ENCODE assay signal across 7 mouse cellular contexts in genomic region chr6:118477875-118478785, GRCm38 (mm10). TPM values are rescaled to one million over a fixed set of nuclear protein-coding genes. Genes with fewer than 3 reads are reported as not detected.
DNase-seq lines count a peak whose midpoint lies in the region; ATAC-seq and TF ChIP-seq lines count a peak whose summit lies in the region.

No protein-coding gene starts in this region.

- H3K4me1 ChIP-seq in lung, embryonic 16.5 days (replicated peaks; ENCODE audit: control insufficient read depth, insufficient read depth, low read length) = peaks cover 6% of the 10 kb centered on the region
- peaks cover 30% of the 10 kb centered on the region for H3K4me1 ChIP-seq in forebrain, embryonic 13.5 days
- H3K4me1 ChIP-seq in liver, embryonic 13.5 days (replicated peaks) = peaks cover 7% of the 10 kb centered on the region; the same call in 1 of the 2 replicates
- H3K4me1 ChIP-seq in stomach, postnatal 0 days (replicated peaks; ENCODE audit: control insufficient read depth, insufficient read depth) = no peaks in the 10 kb centered on the region

- H3K9me3 ChIP-seq in lung, embryonic 16.5 days (ENCODE audit: control insufficient read depth, low read length) = no peaks in the 10 kb centered on the region
- no peaks in the 10 kb centered on the region for H3K9me3 ChIP-seq in forebrain, embryonic 13.5 days (replicated peaks)
- H3K9me3 ChIP-seq in liver, embryonic 13.5 days (replicated peaks) = no peaks in the 10 kb centered on the region
- H3K9me3 ChIP-seq in stomach, postnatal 0 days (ENCODE audit: control insufficient read depth, low read length) = no peaks in the 10 kb centered on the region

- ATAC-seq in lung, embryonic 16.5 days (ENCODE audit: low read depth) = peak; percentile 8; the same call in 1 of the 2 replicates
- ATAC-seq in forebrain, embryonic 13.5 days = peak; percentile 46
- ATAC-seq in liver, embryonic 13.5 days (ENCODE audit: low read depth) = no peak
- no peak for ATAC-seq in stomach, postnatal 0 days (ENCODE audit: low FRiP score, low TSS enrichment)

- H3K4me2 ChIP-seq in lung, embryonic 16.5 days (ENCODE audit: low read depth, low read length) = peak overlapping the region; percentile 84
- H3K4me2 ChIP-seq in forebrain, embryonic 13.5 days = peak overlapping the region; percentile 71
- peak overlapping the region; percentile 68 for H3K4me2 ChIP-seq in liver, embryonic 13.5 days
- peak overlapping the region; percentile 62 for H3K4me2 ChIP-seq in stomach, postnatal 0 days (replicated peaks; ENCODE audit: low read depth)

- 25% methylated on average over 10 of the region's 10 CpGs for WGBS in lung, embryonic 16.5 days
- WGBS in forebrain, embryonic 13.5 days = 8% methylated on average over 10 of the region's 10 CpGs
- WGBS in liver, embryonic 13.5 days (ENCODE audit: insufficient replicate concordance) = 63% methylated on average over 10 of the region's 10 CpGs
- 27% methylated on average over 10 of the region's 10 CpGs for WGBS in stomach, postnatal 0 days

- H3K4me3 ChIP-seq in lung, embryonic 16.5 days (ENCODE audit: low read length) = peak overlapping the region; percentile 72
- H3K4me3 ChIP-seq in forebrain, embryonic 13.5 days = peak overlapping the region; percentile 56
- peak overlapping the region; percentile 55 for H3K4me3 ChIP-seq in liver, embryonic 13.5 days (replicated peaks)
- peak overlapping the region; percentile 57 for H3K4me3 ChIP-seq in stomach, postnatal 0 days (ENCODE audit: low read depth, low read length)

- no peaks in the 10 kb centered on the region for H3K27me3 ChIP-seq in lung, embryonic 16.5 days (ENCODE audit: control insufficient read depth, insufficient read depth, low read depth, low read length)
- H3K27me3 ChIP-seq in forebrain, embryonic 13.5 days = peaks cover 74% of the 10 kb centered on the region
- peaks cover 28% of the 10 kb centered on the region for H3K27me3 ChIP-seq in liver, embryonic 13.5 days
- no peaks in the 10 kb centered on the region for H3K27me3 ChIP-seq in stomach, postnatal 0 days (ENCODE audit: control insufficient read depth, insufficient read depth, low read length)

- no peak for TF ChIP-seq CTCF in stomach, postnatal 0 days (IDR thresholded peaks at IDR 0.05; ENCODE audit: low read depth)

- 0 out of 2 replicates have a peak, but pooled peaks cover 5% of the 10 kb centered on the region for H3K36me3 ChIP-seq in lung, embryonic 16.5 days (ENCODE audit: control insufficient read depth, insufficient read depth, low read length)
- no peaks in the 10 kb centered on the region for H3K36me3 ChIP-seq in forebrain, embryonic 13.5 days (ENCODE audit: poor library complexity, severe bottlenecking)
- no peaks in the 10 kb centered on the region for H3K36me3 ChIP-seq in liver, embryonic 13.5 days
- no peaks in the 10 kb centered on the region for H3K36me3 ChIP-seq in stomach, postnatal 0 days (ENCODE audit: control insufficient read depth, insufficient read depth, low read length)

- no peak for TF ChIP-seq EP300 in stomach, postnatal 0 days (optimal IDR thresholded peaks at IDR 0.05)

- H3K27ac ChIP-seq in lung, embryonic 16.5 days (ENCODE audit: low read length) = no peak overlapping the region; the same call in 1 of the 2 replicates
- no peak overlapping the region; the same call in 1 of the 2 replicates for H3K27ac ChIP-seq in forebrain, embryonic 13.5 days
- no peak overlapping the region for H3K27ac ChIP-seq in liver, embryonic 13.5 days
- H3K27ac ChIP-seq in stomach, postnatal 0 days (replicated peaks) = no peak overlapping the region

- no peak for DNase-seq in lung, adult 18-20 months
- no peak for DNase-seq in liver, embryonic 13.5 days
- no peak for DNase-seq in stomach, postnatal 0 days (ENCODE audit: low spot score)
- DNase-seq in thymus, postnatal 4 days = no peak
- DNase-seq in c-Kit-positive CD71-positive TER-119-positive erythroid progenitor cells, embryonic 14.5 days (ENCODE audit: low spot score) = no peak

- H3K9ac ChIP-seq in lung, embryonic 16.5 days (ENCODE audit: low read length) = peak overlapping the region; percentile 82
- peak overlapping the region; percentile 76 for H3K9ac ChIP-seq in forebrain, embryonic 13.5 days
- H3K9ac ChIP-seq in liver, embryonic 13.5 days = peak overlapping the region; percentile 58
- H3K9ac ChIP-seq in stomach, postnatal 0 days (ENCODE audit: low read length) = peak overlapping the region; percentile 76; the same call in 1 of the 2 replicates

RNA-seq across cellular contexts. Expression of gene Zfp9, which starts 1.0 kb away (rescaled TPM):
- polyA plus RNA-seq in lung, embryonic 16.5 days (2015; fragmentation: Nextera tagmentation; extraction: Ambion mirVana) = 9.0 and 9.6 TPM in 2 replicates
- polyA plus RNA-seq in forebrain, embryonic 13.5 days (2015; fragmentation: Nextera tagmentation; extraction: Ambion mirVana) = 6.3 and 7.4 TPM in 2 replicates
- 1.1 and 1.3 TPM in 2 replicates for polyA plus RNA-seq in liver, embryonic 13.5 days (2015; fragmentation: Nextera tagmentation; extraction: Ambion mirVana)
- 2.8 and 3.4 TPM in 2 replicates for polyA plus RNA-seq in stomach, postnatal 0 days (2015; fragmentation: Nextera tagmentation; extraction: Ambion mirVana)

RNA-seq across cellular contexts. Expression of gene Zfp248, which starts 22.8 kb away (rescaled TPM):
- 6.8 and 7.6 TPM in 2 replicates for polyA plus RNA-seq in lung, embryonic 16.5 days (2015; fragmentation: Nextera tagmentation; extraction: Ambion mirVana)
- 10.2 and 10.4 TPM in 2 replicates for polyA plus RNA-seq in forebrain, embryonic 13.5 days (2015; fragmentation: Nextera tagmentation; extraction: Ambion mirVana)
- polyA plus RNA-seq in liver, embryonic 13.5 days (2015; fragmentation: Nextera tagmentation; extraction: Ambion mirVana) = 1.2 and 1.6 TPM in 2 replicates
- 2.1 and 2.4 TPM in 2 replicates for polyA plus RNA-seq in stomach, postnatal 0 days (2015; fragmentation: Nextera tagmentation; extraction: Ambion mirVana)

RNA-seq across cellular contexts. Expression of gene Bms1, which starts 58.9 kb away (rescaled TPM):
- polyA plus RNA-seq in lung, embryonic 16.5 days (2015; fragmentation: Nextera tagmentation; extraction: Ambion mirVana) = 31.6 and 35.2 TPM in 2 replicates
- 27.4 and 31.0 TPM in 2 replicates for polyA plus RNA-seq in forebrain, embryonic 13.5 days (2015; fragmentation: Nextera tagmentation; extraction: Ambion mirVana)
- 23.1 and 30.0 TPM in 2 replicates for polyA plus RNA-seq in liver, embryonic 13.5 days (2015; fragmentation: Nextera tagmentation; extraction: Ambion mirVana)
- polyA plus RNA-seq in stomach, postnatal 0 days (2015; fragmentation: Nextera tagmentation; extraction: Ambion mirVana) = 9.6 and 11.1 TPM in 2 replicates

Comparison
In these comparisons a context has a peak if more than half of its experiments do, and no peak if none do; other contexts are left out.
1. ATAC-seq: peak in lung, embryonic 16.5 days (single experiment) and forebrain, embryonic 13.5 days (single experiment); none in liver, embryonic 13.5 days (single experiment) and stomach, postnatal 0 days (single experiment).
2. Peak in every context shown above with its lines, with median percentiles within 50 percentile points of each other: H3K4me2 ChIP-seq, H3K4me3 ChIP-seq and H3K9ac ChIP-seq.